Mouse (Mus musculus) hindbrain, embryonic 11.5 days (tissue): Measurements from ENCODE around the gene Scd1. TPM values are rescaled to one million over a fixed set of nuclear protein-coding genes. Genes with fewer than 3 reads are reported as not detected.
A peak's percentile ranks its signal among the peaks of the same experiment; 100 is the strongest.
"Not testable (repeated sequence)": the region's sequence is repeated elsewhere in the genome, so short reads cannot be mapped to it uniquely, and the experiment has no call there.

Source experiments
- ATAC-seq: fragments of 200-750 bp; cut with Nextera tagmentation; 2 replicates; pipeline ENCODE4 v1.8.0; 2017; ENCODE audit warnings: mild to moderate bottlenecking, moderate TSS enrichment, moderate library complexity; ENCODE audit not compliant: low FRiP score
- DNase-seq: peaks from one replicate; pipeline ENCODE4 v3.0.0-alpha.2; 2015; ENCODE audit warnings: low spot score
- H3K27ac ChIP-seq: fragments of 300-500 bp; sonication (generic); 2 replicates; pipeline ENCODE4 v1.5.1; 2014; ENCODE audit warnings: mild to moderate bottlenecking, low read depth, low read length
- H3K27me3 ChIP-seq: fragments of 300-500 bp; sonication (generic); 2 replicates; pipeline ENCODE4 v1.6.1; 2014; ENCODE audit warnings: mild to moderate bottlenecking, low read length, moderate library complexity, mixed read lengths; ENCODE audit not compliant: control insufficient read depth, insufficient read depth
- H3K36me3 ChIP-seq: fragments of 300-500 bp; sonication (generic); 2 replicates; pipeline ENCODE4 v1.6.1; 2014; ENCODE audit warnings: mild to moderate bottlenecking, low read length, moderate library complexity, mixed read lengths; ENCODE audit not compliant: control insufficient read depth, insufficient read depth
- H3K4me1 ChIP-seq: fragments of 300-500 bp; sonication (generic); replicated peaks from 2 replicates; pipeline ENCODE4 v1.6.1; 2014; ENCODE audit warnings: low read length, mixed read lengths; ENCODE audit not compliant: control insufficient read depth, insufficient read depth
- H3K4me2 ChIP-seq: fragments of 300-500 bp; sonication (generic); replicated peaks from 2 replicates; pipeline ENCODE4 v1.6.1; 2014; ENCODE audit warnings: mild to moderate bottlenecking, low read depth, low read length
- H3K4me3 ChIP-seq: fragments of 300-500 bp; sonication (generic); 2 replicates; pipeline ENCODE4 v1.5.1; 2014; ENCODE audit warnings: low read depth, low read length
- H3K9ac ChIP-seq: fragments of 300-500 bp; sonication (generic); 2 replicates; pipeline ENCODE4 v1.6.1; 2014; ENCODE audit warnings: low read depth, low read length
- H3K9me3 ChIP-seq: fragments of 300-500 bp; sonication (generic); 2 replicates; pipeline ENCODE4 v1.6.1; 2016; ENCODE audit warnings: low read length; ENCODE audit not compliant: control insufficient read depth
- WGBS: fragments of 180-500 bp; shearing (Covaris S2); extraction: QIAGEN DNeasy Blood & Tissue Kit; methylation state at CpG from one replicate; pipeline ENCODE4 v1.1.7; 2014; 5-methylcytosine and 5-hydroxymethylcytosine counted together
- polyA plus RNA-seq: library from polyadenylated mRNA; unstranded; fragments of >200 nt; fragmentation: Nextera tagmentation; extraction: Ambion mirVana; gene quantifications from 2 replicates; pipeline ENCODE4 v1.2.1, GENCODE M21; 2014

Gene Scd1
- polyA plus RNA-seq, 1 experiment from 2014 or later = 11.8 TPM

GRCm38 (mm10) chr19:44382682-44383321 is 24.9 kb downstream of the Scd1 start:
- no peak overlapping the region for H3K27ac ChIP-seq
- DNase-seq (no peak), ATAC-seq (no peak)
- H3K4me1 ChIP-seq = no peaks in the 10 kb centered on the region
- 89% methylated on average over 12 of the region's 12 CpGs for WGBS
- H3K27me3 ChIP-seq = no peaks in the 10 kb centered on the region
- H3K9me3 ChIP-seq = no peaks in the 10 kb centered on the region
- H3K36me3 ChIP-seq = no peaks in the 10 kb centered on the region
- H3K4me3 ChIP-seq = no peak overlapping the region
- no peak overlapping the region for H3K4me2 ChIP-seq
- no peak overlapping the region for H3K9ac ChIP-seq

GRCm38 (mm10) chr19:44380065-44380464 is 27.6 kb downstream of the Scd1 start:
- Histone ChIP-seq H3K4me3 (no peak overlapping the region), H3K9ac (no peak overlapping the region), H3K36me3 (no peaks in the 10 kb centered on the region), H3K4me1 (no peaks in the 10 kb centered on the region), H3K4me2 (no peak overlapping the region), H3K27ac (no peak overlapping the region), H3K9me3 (no peaks in the 10 kb centered on the region), H3K27me3 (no peaks in the 10 kb centered on the region)
- WGBS = 88% methylated on average over 4 of the region's 4 CpGs
- DNase-seq = no peak
- ATAC-seq = no peak

GRCm38 (mm10) chr19:44379090-44379489 is 28.6 kb downstream of the Scd1 start:
- no peaks in the 10 kb centered on the region for H3K4me1 ChIP-seq
- H3K36me3 ChIP-seq = no peaks in the 10 kb centered on the region
- no peak overlapping the region for H3K27ac ChIP-seq
- H3K27me3 ChIP-seq = no peaks in the 10 kb centered on the region
- no peak overlapping the region for H3K4me2 ChIP-seq
- no peak for ATAC-seq
- no peaks in the 10 kb centered on the region for H3K9me3 ChIP-seq
- DNase-seq = no peak
- no peak overlapping the region for H3K4me3 ChIP-seq
- no peak overlapping the region for H3K9ac ChIP-seq

GRCm38 (mm10) chr19:44377629-44378375 is 29.9 kb downstream of the Scd1 start:
- Histone ChIP-seq H3K27ac (no peak overlapping the region), H3K36me3 (no peaks in the 10 kb centered on the region), H3K4me2 (no peak overlapping the region), H3K4me1 (no peaks in the 10 kb centered on the region), H3K9me3 (no peaks in the 10 kb centered on the region), H3K27me3 (no peaks in the 10 kb centered on the region), H3K9ac (no peak overlapping the region), H3K4me3 (no peak overlapping the region)
- ATAC-seq (no peak), DNase-seq (no peak)
- 40% methylated on average over 5 of the region's 5 CpGs for WGBS

GRCm38 (mm10) chr19:44376511-44376951 is 31.1 kb downstream of the Scd1 start:
- no peaks in the 10 kb centered on the region for H3K9me3 ChIP-seq
- H3K4me1 ChIP-seq = no peaks in the 10 kb centered on the region
- no peak overlapping the region for H3K9ac ChIP-seq
- no peaks in the 10 kb centered on the region for H3K36me3 ChIP-seq
- 19% methylated on average over 3 of the region's 3 CpGs for WGBS
- no peak overlapping the region for H3K4me2 ChIP-seq
- no peaks in the 10 kb centered on the region for H3K27me3 ChIP-seq
- ATAC-seq (no peak), DNase-seq (no peak)
- H3K27ac ChIP-seq = no peak overlapping the region
- no peak overlapping the region for H3K4me3 ChIP-seq

- Histone ChIP-seq H3K27me3 (no peaks in the 10 kb centered on the region), H3K4me1 (no peaks in the 10 kb centered on the region), H3K4me2 (no peak overlapping the region), H3K4me3 (no peak overlapping the region), H3K9me3 (no peaks in the 10 kb centered on the region), H3K9ac (no peak overlapping the region), H3K36me3 (no peaks in the 10 kb centered on the region), H3K27ac (no peak overlapping the region)
- ATAC-seq (peak; percentile 68; the same call in 1 of the 2 replicates), DNase-seq (peak; percentile 86)
- 26% methylated on average over 6 of the region's 6 CpGs for WGBS
Observed at GRCm38 (mm10) chr19:44372969-44373368, 34.7 kb downstream of the Scd1 start.

- H3K36me3 ChIP-seq = no peaks in the 10 kb centered on the region
- WGBS = 79% methylated on average over 5 of the region's 5 CpGs
- H3K27ac ChIP-seq = no peak overlapping the region
- no peak overlapping the region for H3K4me3 ChIP-seq
- no peak overlapping the region for H3K9ac ChIP-seq
- no peaks in the 10 kb centered on the region for H3K4me1 ChIP-seq
- ATAC-seq = no peak
- H3K27me3 ChIP-seq = no peaks in the 10 kb centered on the region
- no peak overlapping the region for H3K4me2 ChIP-seq
- no peak for DNase-seq
- no peaks in the 10 kb centered on the region for H3K9me3 ChIP-seq
Observed at GRCm38 (mm10) chr19:44370231-44370630, 37.4 kb downstream of the Scd1 start.

GRCm38 (mm10) chr19:44369371-44369770 is 38.3 kb downstream of the Scd1 start:
- DNase-seq = no peak
- Histone ChIP-seq H3K9me3 (no peaks in the 10 kb centered on the region), H3K9ac (no peak overlapping the region), H3K36me3 (no peaks in the 10 kb centered on the region), H3K4me3 (no peak overlapping the region), H3K4me1 (no peaks in the 10 kb centered on the region), H3K4me2 (no peak overlapping the region), H3K27ac (no peak overlapping the region), H3K27me3 (no peaks in the 10 kb centered on the region)
- no peak for ATAC-seq
- WGBS = 87% methylated on average over 8 of the region's 8 CpGs

- WGBS = 73% methylated on average over 10 of the region's 10 CpGs
- not testable (repeated sequence) for H3K4me2 ChIP-seq, H3K9ac ChIP-seq, DNase-seq, H3K9me3 ChIP-seq, H3K27me3 ChIP-seq, H3K4me1 ChIP-seq, H3K4me3 ChIP-seq, ATAC-seq, H3K27ac ChIP-seq, H3K36me3 ChIP-seq
Observed at GRCm38 (mm10) chr19:44367076-44367475, 40.6 kb downstream of the Scd1 start.
